Mouse (Mus musculus): Measurements from ENCODE around the gene Myo3a.
"Not testable (repeated sequence)": the region's sequence is repeated elsewhere in the genome, so short reads cannot be mapped to it uniquely, and the experiment has no call there.

Gene Myo3a

GRCm38 (mm10) chr2:22227308-22227707 lies at the start of gene Myo3a:
Gene Myo3a, plus strand, starts transcription at chr2:22227503.
- no peak for DNase-seq

- DNase-seq = no peak
Measured at GRCm38 (mm10) chr2:22250462-22250861, 23.2 kb downstream of the Myo3a start.

GRCm38 (mm10) chr2:22251045-22251444 lies 23.7 kb downstream of the Myo3a start:
- no peak for DNase-seq

- no peak for DNase-seq
Measured at GRCm38 (mm10) chr2:22255600-22255999, 28.3 kb downstream of the Myo3a start.

GRCm38 (mm10) chr2:22271555-22271954 lies 44.3 kb downstream of the Myo3a start:
- DNase-seq = no peak

GRCm38 (mm10) chr2:22285366-22285765 lies 58.1 kb downstream of the Myo3a start:
- DNase-seq = no peak

GRCm38 (mm10) chr2:22285777-22286176 lies 58.5 kb downstream of the Myo3a start:
- DNase-seq = no peak

GRCm38 (mm10) chr2:22293579-22294446 lies 66.5 kb downstream of the Myo3a start:
- no peak for DNase-seq

- no peak for DNase-seq
Measured at GRCm38 (mm10) chr2:22294447-22294738, 67.1 kb downstream of the Myo3a start.

GRCm38 (mm10) chr2:22297913-22298312 lies 70.6 kb downstream of the Myo3a start:
- DNase-seq = no peak

- DNase-seq = no peak
Measured at GRCm38 (mm10) chr2:22338269-22338857, 111.1 kb downstream of the Myo3a start.

GRCm38 (mm10) chr2:22410511-22410910 lies 183.2 kb downstream of the Myo3a start:
- not testable (repeated sequence) for DNase-seq

GRCm38 (mm10) chr2:22548421-22548820 lies 321.1 kb downstream of the Myo3a start:
- DNase-seq = no peak

- DNase-seq = not testable (repeated sequence)
Measured at GRCm38 (mm10) chr2:22587469-22588169, 360.3 kb downstream of the Myo3a start.

GRCm38 (mm10) chr2:22588170-22588541 lies 360.9 kb downstream of the Myo3a start:
- DNase-seq = not testable (repeated sequence)

- not testable (repeated sequence) for DNase-seq
Measured at GRCm38 (mm10) chr2:22588673-22589381, 361.5 kb downstream of the Myo3a start.

- not testable (repeated sequence) for DNase-seq
Measured at GRCm38 (mm10) chr2:22589382-22590205, 362.3 kb downstream of the Myo3a start.

GRCm38 (mm10) chr2:22590206-22590490 lies 362.8 kb downstream of the Myo3a start:
- no peak for DNase-seq

- DNase-seq = no peak
Measured at GRCm38 (mm10) chr2:22617951-22618350, 390.6 kb downstream of the Myo3a start.

- DNase-seq = no peak
Measured at GRCm38 (mm10) chr2:22619416-22619815, 392.1 kb downstream of the Myo3a start.

- no peak for DNase-seq
Measured at GRCm38 (mm10) chr2:22620030-22620429, 392.7 kb downstream of the Myo3a start.

- no peak for DNase-seq
Measured at GRCm38 (mm10) chr2:22620534-22620933, 393.2 kb downstream of the Myo3a start.

Data from thymus, postnatal 36 days (tissue).